Mouse (Mus musculus): ENCODE results near the gene Dnph1. TPM values are rescaled to one million over a fixed set of nuclear protein-coding genes. Genes with fewer than 3 reads are reported as not detected.

Dnph1 gene
- polyA plus RNA-seq (2016; fragmentation: Nextera tagmentation; extraction: Ambion mirVana), result 53.1 and 58.0 TPM in 2 replicates

GRCm38 (mm10) chr17:46496623-46497434 lies at the start of gene Dnph1:
Gene Dnph1 (plus strand): TSS chr17:46496711.
- H3K27ac ChIP-seq (replicated peaks), result peak within 1 kb of the TSS; percentile 42; the same call in 1 of the 2 replicates

GRCm38 (mm10) chr17:46452683-46453082 lies 43.8 kb upstream of the Dnph1 start:
- no peak overlapping the region for H3K4me2 ChIP-seq (replicated peaks)
- H3K27ac ChIP-seq (replicated peaks), result 0 out of 2 replicates have a peak overlapping the region, but pooled peaks have one; percentile 20
- H3K36me3 ChIP-seq, result peaks cover 3% of the 10 kb centered on the region; the same call in 1 of the 2 replicates
- H3K4me3 ChIP-seq, result no peak overlapping the region
- ATAC-seq (ENCODE audit: low FRiP score, low read depth), result no peak
- H3K4me1 ChIP-seq, result peaks cover 38% of the 10 kb centered on the region
- no peaks in the 10 kb centered on the region for H3K9me3 ChIP-seq
- H3K9ac ChIP-seq (replicated peaks), result no peak overlapping the region
- H3K27me3 ChIP-seq, result peaks cover 37% of the 10 kb centered on the region
- WGBS, result 32% methylated on average over 5 of the region's 5 CpGs

More at GRCm38 (mm10) chr17:46496623-46497434, at the start of gene Dnph1:
- no peaks in the 10 kb centered on the region for H3K9me3 ChIP-seq
- peak; percentile 96 for ATAC-seq (ENCODE audit: low FRiP score, low read depth)
- H3K4me1 ChIP-seq, result peaks cover 9% of the 10 kb centered on the region; the same call in 1 of the 2 replicates
- WGBS, result under 1% methylated on average over 44 of the region's 44 CpGs
- peaks cover 32% of the 10 kb centered on the region for H3K36me3 ChIP-seq
- peak within 1 kb of the TSS; percentile 81 for H3K4me2 ChIP-seq (replicated peaks)
- peak within 1 kb of the TSS; percentile 74 for H3K9ac ChIP-seq (replicated peaks)
- H3K4me3 ChIP-seq, result peak within 1 kb of the TSS; percentile 66
- H3K27me3 ChIP-seq, result peaks cover 22% of the 10 kb centered on the region

GRCm38 (mm10) chr17:46453302-46453948 lies 43.1 kb upstream of the Dnph1 start:
- Histone ChIP-seq H3K27me3 (peaks cover 44% of the 10 kb centered on the region), H3K4me3 (peak overlapping the region; percentile 42; the same call in 1 of the 2 replicates)
- no peak for ATAC-seq (ENCODE audit: low FRiP score, low read depth)

GRCm38 (mm10) chr17:46453970-46454411 lies 42.5 kb upstream of the Dnph1 start:
- peak; percentile 31; the same call in 1 of the 2 replicates for ATAC-seq (ENCODE audit: low FRiP score, low read depth)
- Histone ChIP-seq H3K27ac (replicated peaks) (peak overlapping the region; percentile 71), H3K4me3 (peak overlapping the region; percentile 42), H3K36me3 (peaks cover 7% of the 10 kb centered on the region; the same call in 1 of the 2 replicates), H3K9ac (replicated peaks) (peak overlapping the region; percentile 62), H3K9me3 (no peaks in the 10 kb centered on the region), H3K4me2 (replicated peaks) (peak overlapping the region; percentile 71), H3K27me3 (peaks cover 49% of the 10 kb centered on the region), H3K4me1 (peaks cover 40% of the 10 kb centered on the region)
- 1% methylated on average over 26 of the region's 26 CpGs for WGBS

More at GRCm38 (mm10) chr17:46453302-46453948, 43.1 kb upstream of the Dnph1 start:
- Histone ChIP-seq H3K4me1 (peaks cover 40% of the 10 kb centered on the region), H3K9me3 (no peaks in the 10 kb centered on the region), H3K36me3 (peaks cover 3% of the 10 kb centered on the region; the same call in 1 of the 2 replicates), H3K27ac (replicated peaks) (peak overlapping the region; percentile 71), H3K4me2 (replicated peaks) (peak overlapping the region; percentile 71), H3K9ac (replicated peaks) (peak overlapping the region; percentile 62; the same call in 1 of the 2 replicates)
- WGBS, result 5% methylated on average over 13 of the region's 13 CpGs

GRCm38 (mm10) chr17:46454539-46454938 lies 42.0 kb upstream of the Dnph1 start:
- peak overlapping the region; percentile 71 for H3K4me2 ChIP-seq (replicated peaks)
- H3K27me3 ChIP-seq, result peaks cover 54% of the 10 kb centered on the region
- peaks cover 40% of the 10 kb centered on the region for H3K4me1 ChIP-seq
- H3K27ac ChIP-seq (replicated peaks), result peak overlapping the region; percentile 71; the same call in 1 of the 2 replicates
- WGBS, result 0% methylated on average over 9 of the region's 9 CpGs
- peak overlapping the region; percentile 42 for H3K4me3 ChIP-seq
- peak overlapping the region; percentile 62; the same call in 1 of the 2 replicates for H3K9ac ChIP-seq (replicated peaks)
- peaks cover 7% of the 10 kb centered on the region for H3K36me3 ChIP-seq
- ATAC-seq (ENCODE audit: low FRiP score, low read depth), result peak; percentile 44; the same call in 1 of the 2 replicates
- H3K9me3 ChIP-seq, result no peaks in the 10 kb centered on the region

- ATAC-seq (ENCODE audit: low FRiP score, low read depth), result peak; percentile 70
- Histone ChIP-seq H3K27me3 (peaks cover 61% of the 10 kb centered on the region), H3K27ac (replicated peaks) (peak overlapping the region; percentile 71; the same call in 1 of the 2 replicates), H3K36me3 (peaks cover 10% of the 10 kb centered on the region), H3K9me3 (no peaks in the 10 kb centered on the region), H3K4me3 (peak overlapping the region; percentile 42), H3K4me1 (peaks cover 40% of the 10 kb centered on the region), H3K9ac (replicated peaks) (peak overlapping the region; percentile 62), H3K4me2 (replicated peaks) (peak overlapping the region; percentile 71)
- 1% methylated on average over 33 of the region's 33 CpGs for WGBS
These were observed 41.3 kb upstream of the Dnph1 start for GRCm38 (mm10) chr17:46455110-46455691.

- Histone ChIP-seq H3K27me3 (peaks cover 68% of the 10 kb centered on the region), H3K9me3 (no peaks in the 10 kb centered on the region), H3K9ac (replicated peaks) (no peak overlapping the region), H3K27ac (replicated peaks) (no peak overlapping the region), H3K4me2 (replicated peaks) (no peak overlapping the region), H3K4me3 (no peak overlapping the region), H3K4me1 (peaks cover 43% of the 10 kb centered on the region), H3K36me3 (peaks cover 15% of the 10 kb centered on the region)
- ATAC-seq (ENCODE audit: low FRiP score, low read depth), result no peak
- 17% methylated on average over 10 of the region's 10 CpGs for whole genome bisulfite sequencing
These were observed 38.7 kb upstream of the Dnph1 start for GRCm38 (mm10) chr17:46457791-46458190.

GRCm38 (mm10) chr17:46458439-46458838 lies 38.1 kb upstream of the Dnph1 start:
- Histone ChIP-seq H3K9me3 (no peaks in the 10 kb centered on the region), H3K36me3 (peaks cover 15% of the 10 kb centered on the region), H3K27me3 (peaks cover 62% of the 10 kb centered on the region), H3K9ac (replicated peaks) (no peak overlapping the region), H3K4me3 (no peak overlapping the region), H3K27ac (replicated peaks) (no peak overlapping the region), H3K4me1 (peaks cover 36% of the 10 kb centered on the region), H3K4me2 (replicated peaks) (no peak overlapping the region)
- no peak for ATAC-seq (ENCODE audit: low FRiP score, low read depth)
- WGBS, result 36% methylated on average over 3 of the region's 3 CpGs

- Histone ChIP-seq H3K27ac (replicated peaks) (no peak overlapping the region), H3K9ac (replicated peaks) (peak overlapping the region; percentile 25; the same call in 1 of the 2 replicates), H3K36me3 (peaks cover 34% of the 10 kb centered on the region), H3K4me2 (replicated peaks) (peak overlapping the region; percentile 24; the same call in 1 of the 2 replicates), H3K9me3 (no peaks in the 10 kb centered on the region), H3K27me3 (peaks cover 59% of the 10 kb centered on the region), H3K4me1 (peaks cover 15% of the 10 kb centered on the region), H3K4me3 (peak overlapping the region; percentile 1; the same call in 1 of the 2 replicates)
- WGBS, result 2% methylated on average over 31 of the region's 32 CpGs
- no peak for ATAC-seq (ENCODE audit: low FRiP score, low read depth)
These were observed 35.8 kb upstream of the Dnph1 start for GRCm38 (mm10) chr17:46460673-46461072.

GRCm38 (mm10) chr17:46461347-46461746 lies 35.2 kb upstream of the Dnph1 start:
- Histone ChIP-seq H3K9me3 (no peaks in the 10 kb centered on the region), H3K27me3 (peaks cover 53% of the 10 kb centered on the region), H3K36me3 (peaks cover 41% of the 10 kb centered on the region), H3K4me3 (no peak overlapping the region), H3K4me1 (0 out of 2 replicates have a peak, but pooled peaks cover 9% of the 10 kb centered on the region), H3K4me2 (replicated peaks) (0 out of 2 replicates have a peak overlapping the region, but pooled peaks have one; percentile 24), H3K27ac (replicated peaks) (no peak overlapping the region), H3K9ac (replicated peaks) (no peak overlapping the region)
- ATAC-seq (ENCODE audit: low FRiP score, low read depth), result no peak
- WGBS, result 13% methylated on average over 8 of the region's 8 CpGs

- 0 out of 2 replicates have a peak, but pooled peaks cover 9% of the 10 kb centered on the region for H3K4me1 ChIP-seq
- no peak overlapping the region for H3K4me3 ChIP-seq
- H3K9ac ChIP-seq (replicated peaks), result no peak overlapping the region
- peaks cover 50% of the 10 kb centered on the region for H3K36me3 ChIP-seq
- H3K27ac ChIP-seq (replicated peaks), result no peak overlapping the region
- no peaks in the 10 kb centered on the region for H3K9me3 ChIP-seq
- ATAC-seq (ENCODE audit: low FRiP score, low read depth), result no peak
- peaks cover 44% of the 10 kb centered on the region for H3K27me3 ChIP-seq
- WGBS, result 89% methylated on average over 5 of the region's 5 CpGs
- no peak overlapping the region for H3K4me2 ChIP-seq (replicated peaks)
These were observed 34.3 kb upstream of the Dnph1 start for GRCm38 (mm10) chr17:46462226-46462625.

All from midbrain, embryonic 12.5 days (tissue).